ENCODE assay signal across 8 mouse cellular contexts in genomic region chr14:104521458-104521848, GRCm38 (mm10). TPM values are rescaled to one million over a fixed set of nuclear protein-coding genes. Genes with fewer than 3 reads are reported as not detected.
DNase-seq lines count a peak whose midpoint lies in the region; ATAC-seq and TF ChIP-seq lines count a peak whose summit lies in the region.

No protein-coding gene starts in this region.

- TF ChIP-seq POLR2A in cortical plate, adult 2 months (IDR thresholded peaks at IDR 0.05; ENCODE audit: extremely low read depth, insufficient read depth, low read length), result no peak
- TF ChIP-seq POLR2A in myocyte (IDR thresholded peaks at IDR 0.05; ENCODE audit: insufficient read length, low read depth), result no peak

- H3ac ChIP-seq in myocyte (ENCODE audit: control insufficient read depth, insufficient read length), result peak overlapping the region; percentile 59

- no peak for DNase-seq in kidney, adult 11 months
- no peak for DNase-seq in cerebellum, postnatal 25 days
- DNase-seq in ovary, postnatal 36 days (ENCODE audit: low spot score), result no peak
- no peak for DNase-seq in spleen, postnatal 10 days (ENCODE audit: low spot score in 2 of 2)

- no peak overlapping the region for H3K27ac ChIP-seq in kidney, embryonic 16.5 days (ENCODE audit: low read length)
- no peak overlapping the region for H3K27ac ChIP-seq in cortical plate, adult 2 months (ENCODE audit: insufficient read depth, low read length)
- H3K27ac ChIP-seq in hindbrain, embryonic 16.5 days (ENCODE audit: low read depth, low read length), result no peak overlapping the region

- peaks cover 10% of the 10 kb centered on the region for H3K4me1 ChIP-seq in kidney, embryonic 16.5 days (ENCODE audit: insufficient read depth, low read length)
- peaks cover 2% of the 10 kb centered on the region; the same call in 1 of the 2 replicates for H3K4me1 ChIP-seq in cortical plate, adult 2 months (ENCODE audit: control insufficient read depth, insufficient read depth, low read length)
- peaks cover 4% of the 10 kb centered on the region for H3K4me1 ChIP-seq in hindbrain, embryonic 16.5 days (ENCODE audit: control insufficient read depth, insufficient read depth, low read depth, low read length)

- H3K9me3 ChIP-seq in kidney, embryonic 16.5 days (ENCODE audit: low read length), result peaks cover 3% of the 10 kb centered on the region; the same call in 1 of the 2 replicates
- H3K9me3 ChIP-seq in hindbrain, embryonic 16.5 days (ENCODE audit: control insufficient read depth, low read length), result peaks cover 4% of the 10 kb centered on the region

- H3K4me3 ChIP-seq in kidney, embryonic 16.5 days (ENCODE audit: low read length), result peak overlapping the region; percentile 78
- H3K4me3 ChIP-seq in cortical plate, adult 2 months (ENCODE audit: insufficient read depth, low read length), result peak overlapping the region; percentile 81; the same call in 1 of the 2 replicates
- peak overlapping the region; percentile 84 for H3K4me3 ChIP-seq in hindbrain, embryonic 16.5 days (ENCODE audit: low read length)
- H3K4me3 ChIP-seq in myocyte, result peak overlapping the region; percentile 55

- no peak for ATAC-seq in kidney, embryonic 16.5 days (ENCODE audit: low FRiP score, low TSS enrichment)
- no peak for ATAC-seq in hindbrain, embryonic 16.5 days

- H3K36me3 ChIP-seq in kidney, embryonic 16.5 days (ENCODE audit: insufficient read depth, low read length), result no peaks in the 10 kb centered on the region
- 0 out of 2 replicates have a peak, but pooled peaks cover 2% of the 10 kb centered on the region for H3K36me3 ChIP-seq in hindbrain, embryonic 16.5 days (ENCODE audit: control insufficient read depth, insufficient read depth, low read length)
- H3K36me3 ChIP-seq in myocyte (ENCODE audit: control insufficient read depth, insufficient read depth), result no peaks in the 10 kb centered on the region

- H3K9ac ChIP-seq in kidney, embryonic 16.5 days (replicated peaks; ENCODE audit: low read length), result peak overlapping the region; percentile 95
- H3K9ac ChIP-seq in hindbrain, embryonic 16.5 days (ENCODE audit: low read depth, low read length), result peak overlapping the region; percentile 33

- no peak for TF ChIP-seq CTCF in cortical plate, adult 2 months (IDR thresholded peaks at IDR 0.05; ENCODE audit: extremely low read depth, insufficient read depth, low read length)

- under 1% methylated on average over 9 of the region's 9 CpGs for whole genome bisulfite sequencing in kidney, embryonic 16.5 days
- 3% methylated on average over 9 of the region's 9 CpGs for WGBS in hindbrain, embryonic 16.5 days

- peaks cover 53% of the 10 kb centered on the region for H3K79me2 ChIP-seq in myocyte (ENCODE audit: control insufficient read depth, insufficient read depth)

- no peaks in the 10 kb centered on the region for H3K27me3 ChIP-seq in kidney, embryonic 16.5 days (ENCODE audit: insufficient read depth, low read length)
- H3K27me3 ChIP-seq in hindbrain, embryonic 16.5 days (replicated peaks; ENCODE audit: control insufficient read depth, insufficient read depth, low read length), result no peaks in the 10 kb centered on the region
- no peaks in the 10 kb centered on the region for H3K27me3 ChIP-seq in myocyte (ENCODE audit: control insufficient read depth, insufficient read depth, insufficient read length)

- H3K4me2 ChIP-seq in kidney, embryonic 16.5 days (replicated peaks; ENCODE audit: low read depth, low read length), result peak overlapping the region; percentile 63
- peak overlapping the region; percentile 64 for H3K4me2 ChIP-seq in hindbrain, embryonic 16.5 days (ENCODE audit: low read length)
- peak overlapping the region; percentile 80 for H3K4me2 ChIP-seq in myocyte (ENCODE audit: low read depth)

TF ChIP-seq in myocyte, 11 proteins besides CTCF, POLR2A, EP300 and RAD21:
- TF ChIP-seq POLR2AphosphoS2 (IDR thresholded peaks at IDR 0.05; ENCODE audit: insufficient read length, low read depth), result no peak
- no peak for TF ChIP-seq REST (IDR thresholded peaks at IDR 0.05; ENCODE audit: insufficient read depth, insufficient read length)
- TF ChIP-seq USF1 (IDR thresholded peaks at IDR 0.05; ENCODE audit: low read depth), result no peak
- TF ChIP-seq MYOG (IDR thresholded peaks at IDR 0.05; ENCODE audit: control insufficient read depth in 1 of 3, insufficient read depth in 1 of 3, insufficient read length in 2 of 3, low read depth in 2 of 3), result no peak
- TF ChIP-seq MYOD1 (IDR thresholded peaks at IDR 0.05; ENCODE audit: control insufficient read depth in 1 of 3, insufficient read length in 2 of 3, low read depth in 2 of 3), result no peak
- TF ChIP-seq E2F4 (IDR thresholded peaks at IDR 0.05; ENCODE audit: insufficient read depth), result no peak
- no peak for TF ChIP-seq TCF3 (IDR thresholded peaks at IDR 0.05; ENCODE audit: insufficient read length, low read depth)
- TF ChIP-seq MAX (IDR thresholded peaks at IDR 0.05; ENCODE audit: low read depth), result no peak
- TF ChIP-seq CEBPB (IDR thresholded peaks at IDR 0.05; ENCODE audit: insufficient read depth, poor library complexity, severe bottlenecking), result no peak
- TF ChIP-seq TCF12 (IDR thresholded peaks at IDR 0.05; ENCODE audit: insufficient read depth, poor library complexity, severe bottlenecking), result no peak
- TF ChIP-seq SRF (IDR thresholded peaks at IDR 0.05; ENCODE audit: control insufficient read depth, insufficient read length, low read depth), result no peak

RNA-seq across cellular contexts. Expression of gene Rnf219, which starts 1.0 kb away (rescaled TPM):
- polyA plus RNA-seq in kidney, embryonic 16.5 days (2015; fragmentation: Nextera tagmentation; extraction: Ambion mirVana), result 26.7 and 26.8 TPM in 2 replicates
- polyA plus RNA-seq in cortical plate, adult 2 months (2012; rRNA removed), result 6.0 and 6.5 TPM in 2 replicates
- polyA plus RNA-seq in hindbrain, embryonic 16.5 days (2015; fragmentation: Nextera tagmentation; extraction: Ambion mirVana), result 25.1 and 26.1 TPM in 2 replicates
- 1.7 TPM for polyA plus RNA-seq in myocyte (2012; fragmentation: generic; extraction: Trizol)

RNA-seq across cellular contexts. Expression of gene Pou4f1, which starts 53.7 kb away (rescaled TPM):
- 0.32 and 0.35 TPM in 2 replicates for polyA plus RNA-seq in kidney, embryonic 16.5 days (2015; fragmentation: Nextera tagmentation; extraction: Ambion mirVana)
- polyA plus RNA-seq in cortical plate, adult 2 months (2012; rRNA removed), result 0.04 TPM in 2 replicates
- 33.4 and 34.8 TPM in 2 replicates for polyA plus RNA-seq in hindbrain, embryonic 16.5 days (2015; fragmentation: Nextera tagmentation; extraction: Ambion mirVana)
- polyA plus RNA-seq in myocyte (2012; fragmentation: generic; extraction: Trizol), result 0.83 TPM

Comparison
In these comparisons a context has a peak if more than half of its experiments do, and no peak if none do; other contexts are left out.
1. RNA of gene Pou4f1, which starts 53.7 kb away (polyA plus RNA-seq): 33.4 to 34.8 TPM in hindbrain, embryonic 16.5 days; 0.83 TPM in myocyte (single experiment), 0.32 to 0.35 TPM in kidney, embryonic 16.5 days and 0.04 TPM in cortical plate, adult 2 months; every median in the first group is over 10 times any median in the second.
2. Peak in every context shown above with its lines, with median percentiles within 50 percentile points of each other: H3K4me2 ChIP-seq and H3K4me3 ChIP-seq.